Mouse (Mus musculus): ENCODE measurements around the gene Ccdc141.

Ccdc141 gene

GRCm38 (mm10) chr2:77174313-77174712 is 3.9 kb upstream of the Ccdc141 start:
- no peak for DNase-seq (ENCODE audit: low spot score)

GRCm38 (mm10) chr2:77173821-77174220 is 3.4 kb upstream of the Ccdc141 start:
- DNase-seq (ENCODE audit: low spot score), result no peak

- no peak for DNase-seq (ENCODE audit: low spot score)
Measured at GRCm38 (mm10) chr2:77173366-77173765, 2.9 kb upstream of the Ccdc141 start.

- DNase-seq (ENCODE audit: low spot score), result no peak
Measured at GRCm38 (mm10) chr2:77172241-77172671, 1.8 kb upstream of the Ccdc141 start.

- no peak for DNase-seq (ENCODE audit: low spot score)
Measured at GRCm38 (mm10) chr2:77171444-77172240, 1.2 kb upstream of the Ccdc141 start.

GRCm38 (mm10) chr2:77169916-77170632 is 362 bp downstream of the Ccdc141 start:
- DNase-seq (ENCODE audit: low spot score), result no peak

- DNase-seq (ENCODE audit: low spot score), result no peak
Measured at GRCm38 (mm10) chr2:77169218-77169617, 1.2 kb downstream of the Ccdc141 start.

GRCm38 (mm10) chr2:77168781-77169180 is 1.7 kb downstream of the Ccdc141 start:
- no peak for DNase-seq (ENCODE audit: low spot score)

GRCm38 (mm10) chr2:77168081-77168685 is 2.3 kb downstream of the Ccdc141 start:
- no peak for DNase-seq (ENCODE audit: low spot score)

- DNase-seq (ENCODE audit: low spot score), result no peak
Measured at GRCm38 (mm10) chr2:77166366-77166765, 4.1 kb downstream of the Ccdc141 start.

GRCm38 (mm10) chr2:77164662-77165061 is 5.8 kb downstream of the Ccdc141 start:
- no peak for DNase-seq (ENCODE audit: low spot score)

GRCm38 (mm10) chr2:77163381-77163780 is 7.1 kb downstream of the Ccdc141 start:
- DNase-seq (ENCODE audit: low spot score), result no peak

- DNase-seq (ENCODE audit: low spot score), result no peak
Measured at GRCm38 (mm10) chr2:77162135-77162534, 8.3 kb downstream of the Ccdc141 start.

GRCm38 (mm10) chr2:77157546-77157945 is 12.9 kb downstream of the Ccdc141 start:
- DNase-seq (ENCODE audit: low spot score), result no peak

- no peak for DNase-seq (ENCODE audit: low spot score)
Measured at GRCm38 (mm10) chr2:77154080-77154479, 16.4 kb downstream of the Ccdc141 start.

- DNase-seq (ENCODE audit: low spot score), result no peak
Measured at GRCm38 (mm10) chr2:77151255-77151654, 19.2 kb downstream of the Ccdc141 start.

- no peak for DNase-seq (ENCODE audit: low spot score)
Measured at GRCm38 (mm10) chr2:77149576-77149975, 20.9 kb downstream of the Ccdc141 start.

- no peak for DNase-seq (ENCODE audit: low spot score)
Measured at GRCm38 (mm10) chr2:77148215-77148614, 22.2 kb downstream of the Ccdc141 start.

- no peak for DNase-seq (ENCODE audit: low spot score)
Measured at GRCm38 (mm10) chr2:77146968-77147367, 23.5 kb downstream of the Ccdc141 start.

GRCm38 (mm10) chr2:77146291-77146690 is 24.1 kb downstream of the Ccdc141 start:
- DNase-seq (ENCODE audit: low spot score), result no peak

GRCm38 (mm10) chr2:77143536-77143935 is 26.9 kb downstream of the Ccdc141 start:
- no peak for DNase-seq (ENCODE audit: low spot score)

- no peak for DNase-seq (ENCODE audit: low spot score)
Measured at GRCm38 (mm10) chr2:77138879-77139278, 31.6 kb downstream of the Ccdc141 start.

- DNase-seq (ENCODE audit: low spot score), result no peak
Measured at GRCm38 (mm10) chr2:77134906-77135305, 35.5 kb downstream of the Ccdc141 start.
